Mouse (Mus musculus): Measurements from ENCODE around the gene Cd47.

Gene Cd47

GRCm38 (mm10) chr16:49950340-49950739 lies 150.0 kb downstream of the Cd47 start:
- no peak for DNase-seq (ENCODE audit: low spot score in 2 of 2)

GRCm38 (mm10) chr16:49951288-49951691 lies 151.0 kb downstream of the Cd47 start:
- DNase-seq (ENCODE audit: low spot score in 2 of 2), result no peak

GRCm38 (mm10) chr16:49951925-49952523 lies 151.7 kb downstream of the Cd47 start:
- DNase-seq (ENCODE audit: low spot score in 2 of 2), result no peak

GRCm38 (mm10) chr16:49953817-49954216 lies 153.5 kb downstream of the Cd47 start:
- DNase-seq (ENCODE audit: low spot score in 2 of 2), result no peak

- DNase-seq (ENCODE audit: low spot score in 2 of 2), result no peak
These were observed 154.6 kb downstream of the Cd47 start for GRCm38 (mm10) chr16:49954909-49955308.

- DNase-seq (ENCODE audit: low spot score in 2 of 2), result no peak
These were observed 155.0 kb downstream of the Cd47 start for GRCm38 (mm10) chr16:49955325-49955724.

- DNase-seq (ENCODE audit: low spot score in 2 of 2), result no peak
These were observed 155.6 kb downstream of the Cd47 start for GRCm38 (mm10) chr16:49955952-49956351.

GRCm38 (mm10) chr16:49956531-49957302 lies 156.4 kb downstream of the Cd47 start:
- no peak for DNase-seq (ENCODE audit: low spot score in 2 of 2)

GRCm38 (mm10) chr16:49958900-49959436 lies 158.6 kb downstream of the Cd47 start:
- no peak for DNase-seq (ENCODE audit: low spot score in 2 of 2)

- no peak for DNase-seq (ENCODE audit: low spot score in 2 of 2)
These were observed 162.0 kb downstream of the Cd47 start for GRCm38 (mm10) chr16:49962305-49962704.

- no peak for DNase-seq (ENCODE audit: low spot score in 2 of 2)
These were observed 164.1 kb downstream of the Cd47 start for GRCm38 (mm10) chr16:49964321-49964986.
